Mouse (Mus musculus) megakaryocyte, embryonic 14.5 days (primary cell): Measurements from ENCODE around the gene Pbxip1. TPM values are rescaled to one million over a fixed set of nuclear protein-coding genes. Genes with fewer than 3 reads are reported as not detected.

Experiments
- H3K27me3 ChIP-seq: replicated peaks from 2 replicates; pipeline ENCODE3; 2012; ENCODE audit warnings: inconsistent platforms
- H3K36me3 ChIP-seq: replicated peaks from 2 replicates; pipeline ENCODE3; 2012; ENCODE audit warnings: low read length, inconsistent platforms, mixed read lengths
- H3K4me1 ChIP-seq: 2 replicates; pipeline ENCODE4 v1.6.1; 2012; ENCODE audit warnings: inconsistent platforms
- H3K4me3 ChIP-seq: replicated peaks from 2 replicates; pipeline ENCODE3; 2012; ENCODE audit warnings: moderate library complexity, mild to moderate bottlenecking, inconsistent platforms
- H3K9me3 ChIP-seq: 2 replicates; pipeline ENCODE4 v1.6.1; 2012; ENCODE audit warnings: inconsistent platforms
- FLI1 ChIP-seq: IDR thresholded peaks from 2 replicates; pipeline ENCODE4 v1.6.1; 2012; ENCODE audit warnings: low read length, inconsistent platforms, mixed read lengths
- GATA1 ChIP-seq: IDR thresholded peaks from 3 replicates; pipeline ENCODE4 v1.6.1; 2012; ENCODE audit warnings: mixed read lengths, low read length, inconsistent platforms, borderline replicate concordance
- polyA plus RNA-seq: library from polyadenylated mRNA; stranded (reverse); fragments of >175 nt; gene quantifications from 2 replicates; pipeline ENCODE4 v1.2.3, GENCODE M21; 2012; ENCODE audit warnings: low replicate concordance; ENCODE audit not compliant: insufficient read depth

The Pbxip1 gene
- 23.0 and 29.3 TPM in 2 replicates for polyA plus RNA-seq

- Histone ChIP-seq H3K27me3 (no peaks in the 10 kb centered on the region), H3K9me3 (no peaks in the 10 kb centered on the region), H3K4me3 (peak within 1 kb of the TSS; percentile 93), H3K36me3 (peaks cover 56% of the 10 kb centered on the region), H3K4me1 (peaks cover 63% of the 10 kb centered on the region)
- TF ChIP-seq FLI1 (no peak), GATA1 (no peak)
These were observed at the start of gene Pbxip1 for GRCm38 (mm10) chr3:89436176-89437113. Gene Pbxip1 (plus strand): TSS chr3:89436706.

DNA sequence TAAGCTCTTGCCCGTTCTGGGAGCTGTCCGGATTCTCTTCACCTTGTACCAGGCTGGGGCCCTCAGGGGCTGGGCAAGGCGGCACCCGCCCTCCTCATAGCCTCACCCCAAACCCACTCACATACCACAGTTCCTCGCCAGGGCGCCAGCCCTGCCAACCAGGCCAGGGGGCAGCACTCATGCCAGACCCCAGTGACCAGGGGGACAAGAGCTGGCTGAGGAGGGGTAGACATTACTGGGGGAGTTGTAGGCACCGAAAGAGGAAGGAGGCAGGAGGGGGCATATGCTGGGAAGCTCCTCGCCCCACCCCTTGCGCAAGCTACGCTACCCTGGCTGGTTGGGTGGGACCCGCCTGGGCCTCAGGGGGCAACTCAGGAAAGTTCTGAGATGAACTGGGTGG is 48.9 kb upstream of the Pbxip1 start:
- H3K4me3 ChIP-seq = peak overlapping the region; percentile 71
- H3K4me1 ChIP-seq = peaks cover 91% of the 10 kb centered on the region
- H3K36me3 ChIP-seq = peaks cover 68% of the 10 kb centered on the region
- TF ChIP-seq FLI1 (no peak), GATA1 (no peak)
- H3K9me3 ChIP-seq = no peaks in the 10 kb centered on the region
- peaks cover 5% of the 10 kb centered on the region for H3K27me3 ChIP-seq

DNA sequence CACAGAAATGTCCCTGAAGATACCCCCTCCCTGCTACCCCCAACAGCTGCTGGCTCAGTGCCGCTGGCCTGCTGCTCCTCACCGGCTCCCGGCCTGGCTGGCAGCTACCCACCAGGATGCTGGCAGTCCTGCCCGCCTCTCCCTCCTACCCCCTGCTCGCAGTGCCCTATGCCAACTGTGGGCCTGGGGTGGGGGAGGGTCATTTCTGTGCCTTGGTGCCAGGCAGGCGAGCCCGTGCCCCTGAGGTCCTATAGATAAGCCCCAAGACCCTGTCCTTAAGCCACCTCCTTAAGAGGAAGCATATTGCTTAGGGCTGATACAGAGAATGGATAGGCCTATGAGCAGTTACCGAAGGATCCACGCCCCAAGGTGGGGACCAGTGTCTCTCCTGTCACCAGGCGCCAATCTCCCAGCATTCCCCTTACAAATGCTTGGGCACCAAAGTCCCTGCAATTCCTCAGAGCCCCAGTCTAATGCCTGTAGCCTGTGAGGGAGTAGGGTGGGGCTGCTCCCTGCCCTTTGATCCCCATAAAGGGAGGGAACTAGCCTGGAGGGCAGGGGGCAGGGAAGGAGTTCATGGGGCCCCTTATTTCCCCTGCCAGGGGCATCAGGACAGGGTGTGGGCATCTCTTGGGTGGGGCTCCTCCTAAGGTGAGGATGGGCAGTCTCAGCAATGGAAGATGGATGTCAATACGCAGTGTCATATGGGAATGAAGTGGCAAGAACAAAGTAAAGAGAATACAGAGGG is 48.2 kb upstream of the Pbxip1 start:
- H3K9me3 ChIP-seq = no peaks in the 10 kb centered on the region
- H3K4me1 ChIP-seq = peaks cover 90% of the 10 kb centered on the region
- H3K4me3 ChIP-seq = peak overlapping the region; percentile 77
- peaks cover 61% of the 10 kb centered on the region for H3K36me3 ChIP-seq
- TF ChIP-seq FLI1 (no peak), GATA1 (no peak)
- H3K27me3 ChIP-seq = peaks cover 5% of the 10 kb centered on the region

- no peak for TF ChIP-seq GATA1
- no peak for TF ChIP-seq FLI1
- Histone ChIP-seq H3K4me1 (peaks cover 82% of the 10 kb centered on the region), H3K36me3 (peaks cover 53% of the 10 kb centered on the region), H3K9me3 (no peaks in the 10 kb centered on the region), H3K4me3 (peak overlapping the region; percentile 75), H3K27me3 (peaks cover 3% of the 10 kb centered on the region)
These were observed 47.4 kb upstream of the Pbxip1 start for GRCm38 (mm10) chr3:89388901-89389740.

DNA sequence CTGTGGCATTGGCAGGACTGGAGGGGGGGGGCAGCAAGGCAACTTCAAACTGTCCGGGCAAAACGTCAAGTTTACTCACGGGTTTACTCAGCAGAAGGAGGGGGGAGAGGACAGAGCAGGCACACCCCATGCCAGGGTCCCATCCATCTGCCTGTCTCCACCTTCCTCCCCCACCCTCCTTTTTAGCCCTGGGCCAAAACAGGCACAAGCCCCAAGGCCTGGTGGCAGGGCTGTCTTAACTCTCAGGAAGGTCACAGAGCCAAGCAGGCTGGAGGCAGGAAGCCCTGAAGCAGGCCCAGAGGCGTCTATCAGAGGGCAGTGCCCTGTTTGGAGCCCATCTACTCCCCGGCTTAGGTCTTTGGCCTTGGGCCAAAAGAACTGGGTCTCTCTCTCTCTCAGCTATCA is 46.4 kb upstream of the Pbxip1 start:
- Histone ChIP-seq H3K4me3 (peak overlapping the region; percentile 69), H3K27me3 (peaks cover 2% of the 10 kb centered on the region), H3K36me3 (peaks cover 46% of the 10 kb centered on the region), H3K9me3 (no peaks in the 10 kb centered on the region), H3K4me1 (peaks cover 74% of the 10 kb centered on the region)
- TF ChIP-seq GATA1 (no peak), FLI1 (no peak)

- Histone ChIP-seq H3K27me3 (peaks cover 2% of the 10 kb centered on the region), H3K4me3 (peak overlapping the region; percentile 97), H3K4me1 (peaks cover 72% of the 10 kb centered on the region), H3K36me3 (peaks cover 38% of the 10 kb centered on the region), H3K9me3 (no peaks in the 10 kb centered on the region)
- TF ChIP-seq GATA1 = no peak
- no peak for TF ChIP-seq FLI1
These were observed 45.5 kb upstream of the Pbxip1 start for GRCm38 (mm10) chr3:89390699-89391662.

DNA sequence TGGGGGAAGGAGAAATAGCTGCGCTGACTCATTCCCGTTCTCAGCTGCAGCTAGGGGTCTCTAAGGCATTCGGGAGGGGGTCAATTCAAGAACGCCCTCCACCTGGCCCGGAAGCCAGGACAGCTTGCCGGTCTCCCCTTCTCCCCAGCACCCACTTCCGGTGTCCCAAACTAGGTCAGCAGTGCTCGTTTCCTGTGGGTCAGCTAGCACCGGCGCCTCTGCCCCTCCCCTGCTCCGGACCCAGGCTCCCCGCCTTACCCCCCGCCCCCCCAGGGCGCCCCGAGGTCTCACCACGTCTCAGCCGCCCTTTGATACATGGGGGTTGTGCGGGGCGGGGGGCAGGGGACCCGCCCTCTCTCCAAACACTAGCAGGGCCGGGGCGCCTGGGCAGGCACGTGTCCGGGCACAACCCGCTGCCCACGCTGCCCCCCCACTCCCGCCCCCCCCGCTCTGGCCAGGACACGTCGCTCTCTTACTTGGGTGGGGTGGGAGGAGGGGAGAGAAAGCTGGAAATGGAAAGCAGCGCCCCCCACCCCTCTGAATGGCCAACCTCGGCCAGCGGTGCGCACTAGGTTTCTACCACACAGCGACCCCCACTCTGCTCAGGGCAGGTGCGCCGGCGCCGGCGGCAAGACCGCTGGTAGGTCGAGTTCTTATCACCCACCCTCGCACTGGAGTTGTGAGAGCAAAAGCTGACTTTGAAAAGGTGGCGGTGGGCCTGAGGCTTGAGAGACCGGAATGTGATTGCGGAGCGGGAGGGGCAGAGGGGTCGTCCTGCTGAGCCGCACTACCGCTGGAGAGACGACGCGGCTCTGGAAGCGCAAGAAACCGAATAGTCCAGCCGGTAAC is 44.6 kb upstream of the Pbxip1 start:
- peak overlapping the region; percentile 97 for H3K4me3 ChIP-seq
- TF ChIP-seq FLI1 (no peak), GATA1 (no peak)
- H3K27me3 ChIP-seq = no peaks in the 10 kb centered on the region
- H3K9me3 ChIP-seq = no peaks in the 10 kb centered on the region
- H3K36me3 ChIP-seq = peaks cover 30% of the 10 kb centered on the region
- H3K4me1 ChIP-seq = peaks cover 69% of the 10 kb centered on the region

DNA sequence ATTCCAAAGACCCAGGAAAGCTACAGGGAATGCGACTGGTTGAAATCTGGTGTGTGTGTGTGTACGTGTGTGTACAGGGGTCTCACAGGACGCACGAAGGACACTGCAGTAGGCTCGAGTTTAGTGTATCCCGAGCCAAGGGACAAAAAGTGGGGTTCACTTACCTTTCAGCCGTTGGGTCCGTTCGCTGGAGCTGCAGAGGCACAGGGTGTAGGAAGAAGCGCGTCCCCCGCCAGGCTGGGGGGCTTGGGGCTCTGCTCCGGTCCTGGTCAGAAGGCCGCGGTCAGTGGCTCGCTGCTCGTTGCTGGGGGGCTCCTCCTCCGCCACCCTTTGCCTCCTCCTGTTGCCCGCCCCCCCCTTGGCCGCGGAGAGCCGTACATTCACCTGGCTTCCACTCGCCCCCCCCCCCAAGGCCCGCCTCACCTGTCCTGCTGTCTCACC is 43.6 kb upstream of the Pbxip1 start:
- no peaks in the 10 kb centered on the region for H3K27me3 ChIP-seq
- H3K9me3 ChIP-seq = no peaks in the 10 kb centered on the region
- TF ChIP-seq GATA1 (no peak), FLI1 (no peak)
- H3K36me3 ChIP-seq = peaks cover 22% of the 10 kb centered on the region
- peak overlapping the region; percentile 97 for H3K4me3 ChIP-seq
- peaks cover 61% of the 10 kb centered on the region for H3K4me1 ChIP-seq
